Mouse (Mus musculus) E14TG2a.4 (cell line): ENCODE results near the gene Ankrd33.

Experiments used
- H3K27me3 ChIP-seq: 2 replicates; pipeline ENCODE4 v1.6.1; 2014; ENCODE audit warnings: low read length, control low read depth; ENCODE audit not compliant: insufficient read depth
- H3K36me3 ChIP-seq: 2 replicates; pipeline ENCODE4 v1.6.1; 2014; ENCODE audit warnings: low read length, control low read depth; ENCODE audit not compliant: insufficient read depth
- H3K4me1 ChIP-seq: replicated peaks from 2 replicates; pipeline ENCODE4 v1.6.1; 2014; ENCODE audit warnings: low read depth, low read length, control low read depth
- H3K4me3 ChIP-seq: replicated peaks from 2 replicates; pipeline ENCODE4 v1.5.1; 2014; ENCODE audit warnings: mild to moderate bottlenecking, low read length
- H3K9me3 ChIP-seq: 2 replicates; pipeline ENCODE4 v1.6.1; 2014; ENCODE audit warnings: low read length, control low read depth
- CTCF ChIP-seq: conservative IDR thresholded peaks from 2 replicates; pipeline ENCODE4 v1.5.1; 2014; ENCODE audit warnings: low read length
- NANOG ChIP-seq: IDR thresholded peaks from 2 replicates; pipeline ENCODE4 v1.6.1; 2014; ENCODE audit warnings: borderline replicate concordance, low read length, mixed read lengths
- POU5F1 ChIP-seq: IDR thresholded peaks from 2 replicates; pipeline ENCODE4 v1.6.1; 2014; ENCODE audit warnings: low read length, borderline replicate concordance

The Ankrd33 gene

DNA sequence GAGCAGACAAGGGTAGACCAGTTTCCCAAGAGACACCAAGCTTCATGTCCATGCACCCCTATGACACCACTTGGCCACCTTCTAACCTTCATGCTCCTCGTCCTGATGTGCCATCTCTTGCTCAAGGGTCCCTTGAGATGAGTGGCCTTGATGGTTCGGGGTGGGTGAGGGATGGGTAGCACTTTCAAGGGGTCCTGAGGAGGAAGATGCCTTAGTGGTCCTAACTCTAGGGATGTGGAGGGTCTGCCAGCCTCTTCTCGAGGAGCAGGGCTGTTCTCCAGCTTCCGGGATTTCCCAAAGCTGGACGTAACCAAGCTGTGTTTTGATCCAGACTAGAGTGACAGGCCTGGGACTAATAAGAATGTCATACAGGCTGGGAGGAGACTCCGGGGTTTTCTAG lies 10.0 kb downstream of the Ankrd33 start:
- Histone ChIP-seq H3K9me3 (peaks cover 7% of the 10 kb centered on the region), H3K4me1 (peaks cover 61% of the 10 kb centered on the region), H3K4me3 (no peak overlapping the region), H3K36me3 (no peaks in the 10 kb centered on the region), H3K27me3 (peaks cover 65% of the 10 kb centered on the region)
- no peak for TF ChIP-seq CTCF
- TF ChIP-seq NANOG: no peak
- TF ChIP-seq POU5F1: no peak

DNA sequence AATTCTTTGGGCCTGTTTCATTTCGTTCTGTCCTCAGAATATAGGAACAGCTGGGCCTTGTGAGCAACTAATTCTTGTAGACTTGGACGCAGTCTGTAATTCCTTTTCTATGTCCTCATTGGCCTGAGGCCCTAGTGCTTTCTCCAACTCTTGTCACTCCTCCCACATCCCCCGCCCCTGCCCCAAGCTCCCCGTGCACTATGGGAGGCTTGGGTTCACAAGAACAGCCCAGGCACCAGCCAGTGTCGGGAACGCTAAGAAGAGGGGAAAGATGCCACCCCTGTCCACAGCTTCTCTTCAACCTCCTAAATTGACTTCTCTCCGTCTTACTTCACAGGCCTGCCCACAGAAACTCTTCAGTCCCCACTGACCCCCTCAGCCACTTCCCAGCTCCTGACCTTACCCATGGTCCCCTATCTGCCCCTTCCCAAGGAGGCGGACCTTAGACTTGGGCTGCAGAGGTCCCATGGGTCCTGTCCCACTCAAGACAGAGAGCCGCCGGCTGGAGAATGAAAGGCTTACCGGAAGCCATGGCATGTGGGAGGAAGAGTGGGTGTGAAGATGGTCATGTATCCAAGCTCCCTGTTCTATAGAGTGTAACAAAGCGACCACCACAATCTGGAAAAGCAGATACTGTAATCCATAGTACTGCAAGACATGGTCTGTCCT lies 11.5 kb downstream of the Ankrd33 start:
- H3K4me3 ChIP-seq: peak overlapping the region; percentile 37; the same call in 1 of the 2 replicates
- peaks cover 7% of the 10 kb centered on the region for H3K9me3 ChIP-seq
- peaks cover 65% of the 10 kb centered on the region for H3K4me1 ChIP-seq
- H3K27me3 ChIP-seq: peaks cover 73% of the 10 kb centered on the region
- TF ChIP-seq NANOG (no peak), CTCF (no peak), POU5F1 (no peak)
- H3K36me3 ChIP-seq: no peaks in the 10 kb centered on the region

- Histone ChIP-seq H3K4me1 (peaks cover 64% of the 10 kb centered on the region), H3K4me3 (peak within 1 kb of the TSS; percentile 72), H3K27me3 (peaks cover 85% of the 10 kb centered on the region), H3K9me3 (peaks cover 7% of the 10 kb centered on the region), H3K36me3 (no peaks in the 10 kb centered on the region)
- no peak for TF ChIP-seq POU5F1
- TF ChIP-seq NANOG: no peak
- no peak for TF ChIP-seq CTCF
Observed at GRCm38 (mm10) chr15:101128181-101129089, 12.9 kb downstream of the Ankrd33 start, which contains the start of gene Acvrl1. TSS of gene Acvrl1 (plus strand) at chr15:101128522.

DNA sequence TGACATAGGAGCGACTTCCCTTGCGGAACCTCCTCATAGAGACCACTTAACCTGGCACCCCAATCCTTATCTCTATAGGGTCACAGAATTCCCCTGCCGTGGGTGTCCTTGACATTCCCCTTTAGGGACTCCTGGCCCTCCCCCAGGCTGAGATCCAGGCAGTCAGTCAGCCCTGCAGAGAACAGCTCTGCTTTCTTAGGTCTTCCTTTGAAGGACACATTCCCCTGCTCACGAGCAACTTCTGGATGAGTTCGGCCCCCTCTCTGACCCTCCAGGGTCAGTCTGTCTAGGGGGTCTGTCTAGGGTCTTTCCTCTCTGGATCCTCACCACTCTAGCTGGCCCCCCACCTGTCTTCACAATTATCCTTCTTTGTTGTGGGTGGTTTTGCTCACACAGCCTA lies 13.9 kb downstream of the Ankrd33 start:
- Histone ChIP-seq H3K36me3 (no peaks in the 10 kb centered on the region), H3K27me3 (peaks cover 85% of the 10 kb centered on the region), H3K4me3 (peak overlapping the region; percentile 72; the same call in 1 of the 2 replicates), H3K9me3 (peaks cover 6% of the 10 kb centered on the region), H3K4me1 (peaks cover 72% of the 10 kb centered on the region)
- TF ChIP-seq POU5F1 (no peak), NANOG (no peak), CTCF (no peak)

DNA sequence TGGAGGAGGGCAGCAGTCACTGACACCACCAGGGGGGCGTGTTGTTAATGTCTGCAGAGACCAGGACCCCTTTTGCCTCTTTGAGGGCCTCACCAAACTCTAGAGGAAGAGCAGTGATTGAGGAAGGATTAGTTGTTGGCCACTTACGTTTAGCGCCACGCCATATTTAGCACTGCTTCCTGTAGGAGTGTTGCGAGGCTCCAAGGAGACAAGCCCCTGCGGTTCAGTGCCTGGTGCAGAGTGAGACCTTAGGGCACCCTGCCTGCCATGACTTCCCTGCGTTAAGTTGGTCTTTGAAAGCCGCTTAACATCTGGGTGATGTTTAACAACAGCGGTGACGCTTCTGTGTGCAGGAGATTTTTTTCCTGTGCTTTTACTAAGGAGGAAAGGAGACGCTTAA lies 15.9 kb downstream of the Ankrd33 start:
- Histone ChIP-seq H3K4me3 (no peak overlapping the region), H3K9me3 (no peaks in the 10 kb centered on the region), H3K36me3 (no peaks in the 10 kb centered on the region), H3K4me1 (peaks cover 82% of the 10 kb centered on the region), H3K27me3 (peaks cover 80% of the 10 kb centered on the region)
- TF ChIP-seq NANOG (no peak), POU5F1 (no peak), CTCF (no peak)

GRCm38 (mm10) chr15:101132041-101132440 lies 16.5 kb downstream of the Ankrd33 start:
- Histone ChIP-seq H3K27me3 (peaks cover 76% of the 10 kb centered on the region), H3K9me3 (no peaks in the 10 kb centered on the region), H3K36me3 (no peaks in the 10 kb centered on the region), H3K4me1 (peaks cover 80% of the 10 kb centered on the region), H3K4me3 (no peak overlapping the region)
- no peak for TF ChIP-seq NANOG
- TF ChIP-seq CTCF: no peak
- TF ChIP-seq POU5F1: no peak

DNA sequence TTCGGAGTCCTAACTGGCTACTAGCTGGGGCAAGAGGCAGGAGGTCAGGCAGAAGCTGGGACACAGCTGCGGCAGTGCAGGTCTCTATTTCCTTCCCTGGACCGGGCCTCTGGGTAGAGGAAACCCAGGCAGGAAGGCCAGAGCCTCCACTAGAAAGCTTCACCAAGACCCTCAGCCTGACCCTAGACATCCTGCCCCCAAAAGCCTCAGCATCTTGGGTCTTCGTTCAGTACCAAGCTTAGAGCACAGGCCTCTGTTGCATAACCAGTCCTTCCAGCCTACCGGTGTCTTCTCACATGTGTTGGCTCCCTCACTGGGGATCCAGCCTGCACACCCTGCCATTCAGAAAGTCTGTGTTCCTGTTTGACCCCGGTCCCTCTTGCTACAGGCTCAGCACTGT lies 17.2 kb downstream of the Ankrd33 start:
- Histone ChIP-seq H3K36me3 (no peaks in the 10 kb centered on the region), H3K9me3 (no peaks in the 10 kb centered on the region), H3K4me3 (no peak overlapping the region), H3K4me1 (peaks cover 80% of the 10 kb centered on the region), H3K27me3 (peaks cover 73% of the 10 kb centered on the region)
- TF ChIP-seq CTCF (no peak), POU5F1 (no peak), NANOG (no peak)

DNA sequence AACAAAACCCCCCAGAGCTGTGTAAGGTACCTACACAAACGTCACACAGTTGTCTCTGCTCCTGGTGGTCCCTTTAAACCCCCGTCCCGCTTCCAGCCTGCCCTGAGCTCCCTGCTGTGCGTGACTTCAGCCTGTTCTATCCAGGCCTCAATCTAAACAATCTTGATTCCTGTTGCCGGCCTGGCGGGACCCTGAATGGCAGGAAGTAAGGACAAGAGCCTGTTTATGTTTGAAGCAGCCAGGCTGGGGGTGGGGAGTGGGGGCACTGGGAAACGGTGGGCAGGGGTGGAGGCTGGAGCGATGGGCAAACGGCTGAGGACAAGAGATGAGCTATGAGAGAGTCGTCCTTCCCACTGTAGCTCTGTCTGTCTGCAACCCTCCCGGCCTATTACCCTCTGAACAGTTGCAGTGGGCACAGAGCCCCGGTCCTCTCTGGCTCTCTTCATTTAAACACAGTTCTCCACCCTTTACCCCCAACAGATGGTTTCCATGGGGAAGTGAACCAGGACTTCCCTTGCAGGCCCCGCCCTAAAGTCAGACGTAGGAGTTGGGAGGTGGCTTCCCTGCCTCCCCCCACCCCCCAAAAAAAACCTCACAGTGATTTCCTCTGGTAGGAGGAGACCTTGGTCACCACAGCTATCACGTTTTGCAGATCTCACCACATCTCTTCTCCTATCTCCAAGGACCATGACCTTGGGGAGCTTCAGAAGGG lies 18.6 kb downstream of the Ankrd33 start:
- H3K4me1 ChIP-seq: peaks cover 75% of the 10 kb centered on the region
- H3K27me3 ChIP-seq: peaks cover 59% of the 10 kb centered on the region
- no peaks in the 10 kb centered on the region for H3K9me3 ChIP-seq
- H3K4me3 ChIP-seq: peak overlapping the region; percentile 26; the same call in 1 of the 2 replicates
- TF ChIP-seq POU5F1 (no peak), NANOG (no peak), CTCF (no peak)
- no peaks in the 10 kb centered on the region for H3K36me3 ChIP-seq

DNA sequence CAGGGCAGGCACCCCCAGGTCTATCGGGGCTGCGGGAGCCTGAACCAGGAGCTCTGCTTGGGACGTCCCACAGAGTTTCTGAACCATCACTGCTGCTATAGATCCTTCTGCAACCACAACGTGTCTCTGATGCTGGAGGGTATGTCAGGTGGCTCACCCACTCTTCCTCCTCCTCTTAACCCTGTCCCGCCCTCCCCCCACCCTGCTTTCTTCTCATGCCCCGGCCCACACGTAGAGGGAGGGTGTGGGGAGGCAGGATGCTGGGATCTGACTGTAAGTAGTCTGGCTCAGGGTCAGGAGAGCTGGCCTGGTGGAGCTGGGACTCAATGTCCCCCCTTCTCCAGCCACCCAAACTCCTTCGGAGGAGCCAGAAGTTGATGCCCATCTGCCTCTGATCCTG lies 19.9 kb downstream of the Ankrd33 start:
- peaks cover 82% of the 10 kb centered on the region for H3K4me1 ChIP-seq
- H3K36me3 ChIP-seq: no peaks in the 10 kb centered on the region
- peaks cover 51% of the 10 kb centered on the region for H3K27me3 ChIP-seq
- H3K9me3 ChIP-seq: no peaks in the 10 kb centered on the region
- TF ChIP-seq POU5F1 (no peak), CTCF (no peak), NANOG (no peak)
- H3K4me3 ChIP-seq: no peak overlapping the region
